Mouse (Mus musculus): ENCODE measurements around the gene Sh3bgrl2. TPM values are rescaled to one million over a fixed set of nuclear protein-coding genes. Genes with fewer than 3 reads are reported as not detected.

The Sh3bgrl2 gene
- polyA plus RNA-seq, 2 experiments = 5.3 to 15.5 TPM

- Histone ChIP-seq H3K4me3 (replicated peaks; ENCODE audit: low read length) (no peak overlapping the region), H3K9me3 (ENCODE audit: control insufficient read depth, low read length) (no peaks in the 10 kb centered on the region), H3K36me3 (ENCODE audit: control insufficient read depth, insufficient read depth, low read length) (no peaks in the 10 kb centered on the region), H3K4me1 (ENCODE audit: control insufficient read depth, insufficient read depth, low read length) (no peaks in the 10 kb centered on the region), H3K4me2 (replicated peaks; ENCODE audit: low read depth, low read length, severe bottlenecking) (no peak overlapping the region), H3K27ac (replicated peaks; ENCODE audit: low read depth, low read length) (no peak overlapping the region), H3K27me3 (ENCODE audit: control insufficient read depth, insufficient read depth, low read length) (no peaks in the 10 kb centered on the region), H3K9ac (ENCODE audit: low read depth, low read length, severe bottlenecking) (no peak overlapping the region)
- DNase-seq (ENCODE audit: low spot score) = no peak
- no peak for ATAC-seq (ENCODE audit: low FRiP score, low read depth)
- TF ChIP-seq POLR2A (IDR thresholded peaks at IDR 0.05; ENCODE audit: borderline replicate concordance, extremely low read depth, insufficient read depth, insufficient read length) = no peak
- 86% methylated on average over 6 of the region's 6 CpGs for WGBS
These were observed 75.3 kb downstream of the Sh3bgrl2 start for GRCm38 (mm10) chr9:83623455-83623854.

DNA sequence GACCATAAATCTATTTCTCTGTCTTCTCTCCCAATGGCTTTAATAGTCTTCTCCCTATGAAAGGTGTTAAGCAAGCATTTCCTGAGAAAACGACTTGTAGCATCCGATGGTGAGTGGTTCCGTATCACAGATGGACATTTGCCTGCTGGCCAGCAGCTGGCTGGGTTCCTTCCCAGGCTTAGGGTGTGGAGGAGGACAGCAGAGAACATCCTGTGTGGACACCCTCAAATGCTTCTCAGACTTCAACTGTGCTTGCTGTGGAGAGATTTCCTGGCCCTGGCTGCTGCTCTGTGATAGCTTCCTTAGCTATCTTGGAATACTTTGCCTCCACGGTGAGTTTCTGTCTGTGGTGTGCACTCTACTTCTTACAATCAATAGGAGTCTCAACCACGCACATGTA is 76.1 kb downstream of the Sh3bgrl2 start:
- H3K27ac ChIP-seq (replicated peaks; ENCODE audit: low read depth, low read length) = no peak overlapping the region
- no peaks in the 10 kb centered on the region for H3K27me3 ChIP-seq (ENCODE audit: control insufficient read depth, insufficient read depth, low read length)
- TF ChIP-seq POLR2A (IDR thresholded peaks at IDR 0.05; ENCODE audit: borderline replicate concordance, extremely low read depth, insufficient read depth, insufficient read length) = no peak
- no peak for ATAC-seq (ENCODE audit: low FRiP score, low read depth)
- DNase-seq (ENCODE audit: low spot score) = no peak
- H3K4me3 ChIP-seq (replicated peaks; ENCODE audit: low read length) = no peak overlapping the region
- no peaks in the 10 kb centered on the region for H3K36me3 ChIP-seq (ENCODE audit: control insufficient read depth, insufficient read depth, low read length)
- H3K9ac ChIP-seq (ENCODE audit: low read depth, low read length, severe bottlenecking) = no peak overlapping the region
- peaks cover 5% of the 10 kb centered on the region; the same call in 1 of the 2 replicates for H3K4me1 ChIP-seq (ENCODE audit: control insufficient read depth, insufficient read depth, low read length)
- no peak overlapping the region for H3K4me2 ChIP-seq (replicated peaks; ENCODE audit: low read depth, low read length, severe bottlenecking)
- H3K9me3 ChIP-seq (ENCODE audit: control insufficient read depth, low read length) = no peaks in the 10 kb centered on the region
- WGBS = 44% methylated on average over 5 of the region's 5 CpGs

DNA sequence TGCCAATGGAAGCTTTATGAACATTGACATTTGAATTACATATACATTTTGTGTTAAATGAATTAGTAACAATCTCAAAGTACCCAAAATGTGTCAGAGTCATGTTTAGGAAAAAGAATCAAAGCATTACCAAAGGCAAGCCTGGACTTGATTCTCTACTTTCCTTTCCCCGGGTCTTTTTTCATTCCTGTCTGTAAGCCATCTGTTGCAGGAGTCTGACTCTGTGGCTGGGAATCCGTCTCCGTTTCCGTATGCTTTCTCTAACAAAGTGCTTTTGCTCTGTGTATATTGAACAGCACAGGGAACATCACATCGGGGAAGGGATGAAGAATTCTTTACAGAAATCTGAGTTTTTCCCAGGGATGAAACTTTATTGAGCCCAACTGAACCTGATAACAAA is 77.0 kb downstream of the Sh3bgrl2 start:
- H3K9ac ChIP-seq (ENCODE audit: low read depth, low read length, severe bottlenecking) = no peak overlapping the region
- peaks cover 8% of the 10 kb centered on the region; the same call in 1 of the 2 replicates for H3K4me1 ChIP-seq (ENCODE audit: control insufficient read depth, insufficient read depth, low read length)
- WGBS = 33% methylated on average over 5 of the region's 5 CpGs
- H3K27ac ChIP-seq (replicated peaks; ENCODE audit: low read depth, low read length) = no peak overlapping the region
- no peaks in the 10 kb centered on the region for H3K9me3 ChIP-seq (ENCODE audit: control insufficient read depth, low read length)
- no peaks in the 10 kb centered on the region for H3K27me3 ChIP-seq (ENCODE audit: control insufficient read depth, insufficient read depth, low read length)
- no peak overlapping the region for H3K4me2 ChIP-seq (replicated peaks; ENCODE audit: low read depth, low read length, severe bottlenecking)
- no peak for ATAC-seq (ENCODE audit: low FRiP score, low read depth)
- H3K36me3 ChIP-seq (ENCODE audit: control insufficient read depth, insufficient read depth, low read length) = no peaks in the 10 kb centered on the region
- no peak overlapping the region for H3K4me3 ChIP-seq (replicated peaks; ENCODE audit: low read length)
- DNase-seq (ENCODE audit: low spot score) = peak; percentile 49
- no peak for TF ChIP-seq POLR2A (IDR thresholded peaks at IDR 0.05; ENCODE audit: borderline replicate concordance, extremely low read depth, insufficient read depth, insufficient read length)

DNA sequence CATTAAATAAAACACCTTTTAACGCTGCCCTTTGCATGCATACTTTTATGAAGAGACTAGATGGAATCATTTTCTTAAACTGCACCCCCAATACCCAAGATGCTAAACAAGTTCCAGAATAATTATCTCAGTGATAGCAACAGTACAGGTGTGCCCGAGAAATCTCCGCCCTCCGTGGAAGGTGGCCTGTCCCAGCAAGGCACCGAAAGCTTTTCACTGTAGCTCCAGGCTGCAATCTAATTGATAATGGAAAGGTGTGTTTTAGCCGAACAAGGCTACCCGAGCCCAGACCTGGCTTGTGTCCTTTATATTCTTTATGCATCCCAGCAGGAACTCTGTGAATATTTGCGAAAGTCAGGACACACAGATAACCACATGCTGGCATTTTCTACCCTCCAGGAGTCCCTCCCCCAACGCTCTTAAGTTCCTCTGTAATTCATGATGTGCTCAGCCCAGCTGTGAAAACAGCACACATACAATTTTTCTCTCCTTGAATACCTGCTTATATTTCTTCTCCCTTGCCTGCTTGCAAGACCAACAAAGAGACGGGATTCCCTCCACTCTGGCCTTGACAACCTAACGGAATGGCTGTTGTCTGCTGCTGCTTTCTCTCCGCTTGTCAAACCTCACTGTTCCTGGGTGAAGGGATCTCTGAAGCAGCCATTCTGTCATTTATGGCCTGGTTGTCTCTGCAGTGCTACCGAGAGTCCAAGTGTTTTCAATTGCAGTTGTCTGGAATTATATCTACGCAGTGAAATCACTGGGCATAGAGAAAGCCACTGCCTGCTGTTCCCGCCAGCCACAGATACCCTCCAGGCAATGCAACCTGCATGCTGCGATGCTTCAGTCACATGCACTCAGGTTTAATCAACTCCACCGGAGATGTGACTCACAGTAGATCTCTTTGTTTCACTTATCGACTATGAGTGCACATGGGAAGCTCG is 80.8 kb downstream of the Sh3bgrl2 start:
- no peak overlapping the region for H3K27ac ChIP-seq (replicated peaks; ENCODE audit: low read depth, low read length)
- no peak overlapping the region; the same call in 1 of the 2 replicates for H3K4me2 ChIP-seq (replicated peaks; ENCODE audit: low read depth, low read length, severe bottlenecking)
- no peak for TF ChIP-seq POLR2A (IDR thresholded peaks at IDR 0.05; ENCODE audit: borderline replicate concordance, extremely low read depth, insufficient read depth, insufficient read length)
- no peaks in the 10 kb centered on the region for H3K36me3 ChIP-seq (ENCODE audit: control insufficient read depth, insufficient read depth, low read length)
- H3K27me3 ChIP-seq (ENCODE audit: control insufficient read depth, insufficient read depth, low read length) = no peaks in the 10 kb centered on the region
- 25% methylated on average over 19 of the region's 19 CpGs for WGBS
- no peak overlapping the region for H3K9ac ChIP-seq (ENCODE audit: low read depth, low read length, severe bottlenecking)
- H3K4me3 ChIP-seq (replicated peaks; ENCODE audit: low read length) = no peak overlapping the region
- H3K9me3 ChIP-seq (ENCODE audit: control insufficient read depth, low read length) = no peaks in the 10 kb centered on the region
- DNase-seq (ENCODE audit: low spot score) (no peak), ATAC-seq (ENCODE audit: low FRiP score, low read depth) (no peak)
- H3K4me1 ChIP-seq (ENCODE audit: control insufficient read depth, insufficient read depth, low read length) = peaks cover 11% of the 10 kb centered on the region; the same call in 1 of the 2 replicates

GRCm38 (mm10) chr9:83630341-83630740 is 82.2 kb downstream of the Sh3bgrl2 start:
- no peaks in the 10 kb centered on the region for H3K9me3 ChIP-seq (ENCODE audit: control insufficient read depth, low read length)
- no peak for DNase-seq (ENCODE audit: low spot score)
- no peaks in the 10 kb centered on the region for H3K27me3 ChIP-seq (ENCODE audit: control insufficient read depth, insufficient read depth, low read length)
- peaks cover 11% of the 10 kb centered on the region; the same call in 1 of the 2 replicates for H3K4me1 ChIP-seq (ENCODE audit: control insufficient read depth, insufficient read depth, low read length)
- H3K9ac ChIP-seq (ENCODE audit: low read depth, low read length, severe bottlenecking) = no peak overlapping the region
- no peak overlapping the region for H3K27ac ChIP-seq (replicated peaks; ENCODE audit: low read depth, low read length)
- TF ChIP-seq POLR2A (IDR thresholded peaks at IDR 0.05; ENCODE audit: borderline replicate concordance, extremely low read depth, insufficient read depth, insufficient read length) = no peak
- H3K36me3 ChIP-seq (ENCODE audit: control insufficient read depth, insufficient read depth, low read length) = no peaks in the 10 kb centered on the region
- 59% methylated on average over 6 of the region's 6 CpGs for WGBS
- no peak overlapping the region for H3K4me3 ChIP-seq (replicated peaks; ENCODE audit: low read length)
- no peak overlapping the region for H3K4me2 ChIP-seq (replicated peaks; ENCODE audit: low read depth, low read length, severe bottlenecking)
- no peak for ATAC-seq (ENCODE audit: low FRiP score, low read depth)
